Mouse (Mus musculus) neural tube, embryonic 11.5 days (tissue): Measurements from ENCODE around the gene Nmt1. TPM values are rescaled to one million over a fixed set of nuclear protein-coding genes. Genes with fewer than 3 reads are reported as not detected.

ENCODE experiments used
- ATAC-seq: fragments of 200-750 bp; cut with Nextera tagmentation; 2 replicates; pipeline ENCODE4 v1.8.0; 2017; ENCODE audit warnings: moderate number of reproducible peaks, mild to moderate bottlenecking, moderate TSS enrichment, moderate library complexity; ENCODE audit not compliant: insufficient read depth, low FRiP score, low TSS enrichment
- DNase-seq: peaks from one replicate; pipeline ENCODE4 v3.0.0-alpha.2; 2015; ENCODE audit warnings: low spot score
- H3K27ac ChIP-seq: fragments of 300-500 bp; sonication (generic); 2 replicates; pipeline ENCODE4 v1.5.1; 2014; ENCODE audit warnings: low read depth, mild to moderate bottlenecking, low read length
- H3K27me3 ChIP-seq: fragments of 300-500 bp; sonication (generic); 2 replicates; pipeline ENCODE4 v1.6.1; 2014; ENCODE audit warnings: mild to moderate bottlenecking, low read length, mixed read lengths; ENCODE audit not compliant: control insufficient read depth, insufficient read depth
- H3K36me3 ChIP-seq: fragments of 300-500 bp; sonication (generic); 2 replicates; pipeline ENCODE4 v1.6.1; 2014; ENCODE audit warnings: mild to moderate bottlenecking, low read length, moderate library complexity, mixed read lengths; ENCODE audit not compliant: control insufficient read depth, insufficient read depth
- H3K4me1 ChIP-seq: fragments of 300-500 bp; sonication (generic); 2 replicates; pipeline ENCODE4 v1.6.1; 2014; ENCODE audit warnings: low read length, mixed read lengths; ENCODE audit not compliant: control insufficient read depth, insufficient read depth
- H3K4me2 ChIP-seq: fragments of 300-500 bp; sonication (generic); 2 replicates; pipeline ENCODE4 v1.6.1; 2014; ENCODE audit warnings: low read depth, mild to moderate bottlenecking, moderate library complexity
- H3K4me3 ChIP-seq: fragments of 300-500 bp; sonication (generic); 2 replicates; pipeline ENCODE4 v1.5.1; 2014; ENCODE audit warnings: low read depth, low read length
- H3K9ac ChIP-seq: fragments of 300-500 bp; sonication (generic); 2 replicates; pipeline ENCODE4 v1.6.1; 2014; ENCODE audit warnings: mild to moderate bottlenecking, low read length
- H3K9me3 ChIP-seq: fragments of 300-500 bp; sonication (generic); 2 replicates; pipeline ENCODE4 v1.6.1; 2016; ENCODE audit warnings: low read length; ENCODE audit not compliant: control insufficient read depth
- WGBS: fragments of 180-500 bp; shearing (Covaris S2); extraction: QIAGEN DNeasy Blood & Tissue Kit; methylation state at CpG from one replicate; pipeline ENCODE4 v1.1.7; 2014; 5-methylcytosine and 5-hydroxymethylcytosine counted together
- polyA plus RNA-seq: library from polyadenylated mRNA; unstranded; fragments of >200 nt; fragmentation: Nextera tagmentation; extraction: Ambion mirVana; gene quantifications from 2 replicates; pipeline ENCODE4 v1.2.1, GENCODE M21; 2014

Gene Nmt1
- polyA plus RNA-seq, 1 experiment from 2014 or later = 51.5 TPM

GRCm38 (mm10) chr11:103056636-103057035 lies 28.6 kb downstream of the Nmt1 start:
- Histone ChIP-seq H3K9ac (no peak overlapping the region), H3K9me3 (no peaks in the 10 kb centered on the region), H3K27ac (no peak overlapping the region), H3K27me3 (no peaks in the 10 kb centered on the region), H3K4me3 (no peak overlapping the region), H3K36me3 (peaks cover 21% of the 10 kb centered on the region), H3K4me1 (no peaks in the 10 kb centered on the region), H3K4me2 (no peak overlapping the region)
- ATAC-seq (no peak), DNase-seq (no peak)
- WGBS = 97% methylated on average over 7 of the region's 7 CpGs

DNA sequence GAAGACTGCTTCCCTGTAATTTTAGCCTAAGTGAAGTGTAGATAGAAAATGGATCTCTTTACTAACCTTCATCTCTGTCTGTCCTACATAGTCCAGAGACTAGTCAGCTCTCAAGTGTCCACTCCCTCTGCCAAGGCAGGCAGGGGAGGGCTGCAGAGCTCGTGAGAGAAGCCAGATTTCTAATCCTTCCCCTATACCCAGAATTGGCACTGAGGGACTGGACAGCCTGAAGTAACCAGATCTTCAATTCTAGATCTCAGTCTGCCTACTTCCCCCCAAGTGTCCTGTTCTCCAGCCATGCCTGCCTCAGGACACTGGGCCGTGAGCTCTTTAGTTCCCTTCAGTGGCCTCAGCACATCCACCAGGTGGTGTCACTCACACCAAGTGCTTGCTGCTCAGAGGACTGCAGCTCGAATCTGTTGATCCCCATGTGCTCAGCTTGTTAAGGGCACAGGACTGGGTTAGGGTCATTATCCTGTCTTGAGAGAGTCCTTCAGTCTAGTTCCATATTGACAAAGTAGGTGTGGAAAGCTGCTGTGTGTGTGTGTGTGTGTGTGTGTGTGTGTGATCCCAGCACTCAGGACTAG lies 30.6 kb downstream of the Nmt1 start:
- WGBS = 77% methylated on average over 3 of the region's 3 CpGs
- H3K4me1 ChIP-seq = no peaks in the 10 kb centered on the region
- no peaks in the 10 kb centered on the region for H3K27me3 ChIP-seq
- DNase-seq (no peak), ATAC-seq (no peak)
- H3K27ac ChIP-seq = no peak overlapping the region
- H3K9ac ChIP-seq = no peak overlapping the region
- peaks cover 19% of the 10 kb centered on the region for H3K36me3 ChIP-seq
- H3K4me3 ChIP-seq = no peak overlapping the region
- no peak overlapping the region for H3K4me2 ChIP-seq
- H3K9me3 ChIP-seq = no peaks in the 10 kb centered on the region

DNA sequence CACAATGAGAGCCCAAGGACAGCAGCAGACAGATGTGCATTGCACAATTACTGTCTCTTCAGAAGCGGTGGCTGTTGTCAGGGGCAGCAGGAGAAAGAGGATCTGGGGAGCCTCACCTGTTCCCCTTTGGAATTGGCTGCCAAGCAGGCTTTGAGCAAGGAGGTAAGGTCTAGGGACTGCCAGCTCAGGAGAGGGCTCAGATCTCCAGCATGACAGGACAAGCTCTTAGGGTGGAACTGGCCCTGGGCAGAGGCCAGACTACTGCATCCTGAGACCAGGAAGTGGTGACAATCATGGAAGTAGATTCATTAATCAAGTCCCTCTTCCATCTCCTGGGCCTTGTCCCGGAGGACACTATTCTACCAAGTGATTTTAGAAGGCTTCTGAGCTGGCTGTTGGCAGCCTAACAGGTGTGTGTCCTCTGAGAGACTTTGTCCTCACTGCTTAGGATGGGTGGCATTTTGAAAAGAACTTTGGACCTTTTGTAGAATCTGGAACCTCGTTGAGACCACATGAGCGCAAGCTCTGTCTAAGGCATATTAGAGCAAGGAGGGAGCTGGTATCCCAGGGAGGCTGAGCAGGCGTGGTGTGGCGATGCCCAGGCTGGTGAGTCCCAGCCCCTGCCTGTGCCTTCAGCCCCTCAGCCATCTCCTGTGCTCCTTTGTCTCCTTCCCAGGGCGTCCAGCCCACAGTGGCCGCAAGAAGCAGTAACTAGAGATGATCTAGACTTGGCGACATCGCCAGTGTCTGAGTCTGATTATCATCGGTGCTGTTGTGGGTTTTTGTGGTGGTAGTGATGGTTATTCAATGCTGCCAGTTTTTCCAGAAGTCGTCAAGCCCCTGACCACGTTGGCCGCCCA lies 38.4 kb downstream of the Nmt1 start:
- H3K9me3 ChIP-seq = no peaks in the 10 kb centered on the region
- peaks cover 18% of the 10 kb centered on the region for H3K36me3 ChIP-seq
- 96% methylated on average over 14 of the region's 14 CpGs for WGBS
- H3K9ac ChIP-seq = no peak overlapping the region
- no peak overlapping the region for H3K4me2 ChIP-seq
- H3K4me3 ChIP-seq = no peak overlapping the region
- ATAC-seq (no peak), DNase-seq (no peak)
- H3K27ac ChIP-seq = no peak overlapping the region
- no peaks in the 10 kb centered on the region for H3K27me3 ChIP-seq
- H3K4me1 ChIP-seq = no peaks in the 10 kb centered on the region

GRCm38 (mm10) chr11:103067051-103067361 lies 39.0 kb downstream of the Nmt1 start:
- Histone ChIP-seq H3K27ac (no peak overlapping the region), H3K4me1 (no peaks in the 10 kb centered on the region), H3K9me3 (no peaks in the 10 kb centered on the region), H3K36me3 (peaks cover 18% of the 10 kb centered on the region), H3K9ac (no peak overlapping the region), H3K4me2 (no peak overlapping the region), H3K27me3 (no peaks in the 10 kb centered on the region), H3K4me3 (no peak overlapping the region)
- no peak for ATAC-seq
- DNase-seq = no peak
- WGBS = 91% methylated on average over 6 of the region's 6 CpGs

DNA sequence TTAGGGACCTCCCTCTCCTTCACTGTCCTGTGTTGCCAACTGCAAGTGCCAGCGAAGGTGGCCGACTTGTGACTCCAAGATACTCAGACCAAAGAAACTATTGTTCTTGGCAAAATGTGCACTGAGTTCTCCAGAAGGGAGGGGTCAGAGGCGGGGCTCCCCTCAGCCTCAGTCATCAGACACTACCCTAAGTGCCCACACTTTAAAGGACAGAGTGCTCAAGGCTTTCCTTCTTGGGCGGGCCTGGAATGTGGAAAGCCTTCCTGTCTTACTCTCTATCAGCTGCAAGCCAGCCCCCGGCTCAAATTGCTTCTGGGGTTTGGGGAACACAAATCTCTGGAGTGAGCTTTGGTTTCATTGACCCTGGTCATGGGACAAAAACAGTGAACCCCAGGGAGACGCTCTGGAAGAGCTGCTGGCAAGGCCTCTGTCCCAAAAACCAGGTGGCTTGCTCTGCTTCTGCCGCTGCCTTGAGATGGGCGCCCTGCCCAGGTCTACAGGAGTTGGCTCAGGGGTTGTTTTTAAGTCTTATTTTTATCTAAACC lies 39.5 kb downstream of the Nmt1 start:
- Histone ChIP-seq H3K27ac (no peak overlapping the region), H3K36me3 (peaks cover 18% of the 10 kb centered on the region), H3K9me3 (no peaks in the 10 kb centered on the region), H3K4me1 (no peaks in the 10 kb centered on the region), H3K27me3 (no peaks in the 10 kb centered on the region), H3K4me2 (no peak overlapping the region), H3K9ac (no peak overlapping the region), H3K4me3 (no peak overlapping the region)
- WGBS = 81% methylated on average over 8 of the region's 8 CpGs
- DNase-seq (no peak), ATAC-seq (no peak)

- ATAC-seq (no peak), DNase-seq (no peak)
- Histone ChIP-seq H3K9ac (no peak overlapping the region), H3K4me3 (no peak overlapping the region), H3K27me3 (no peaks in the 10 kb centered on the region), H3K36me3 (peaks cover 16% of the 10 kb centered on the region), H3K27ac (no peak overlapping the region), H3K9me3 (no peaks in the 10 kb centered on the region), H3K4me1 (no peaks in the 10 kb centered on the region), H3K4me2 (no peak overlapping the region)
- WGBS = 91% methylated on average over 4 of the region's 4 CpGs
Measured at GRCm38 (mm10) chr11:103068272-103068671, 40.3 kb downstream of the Nmt1 start.

DNA sequence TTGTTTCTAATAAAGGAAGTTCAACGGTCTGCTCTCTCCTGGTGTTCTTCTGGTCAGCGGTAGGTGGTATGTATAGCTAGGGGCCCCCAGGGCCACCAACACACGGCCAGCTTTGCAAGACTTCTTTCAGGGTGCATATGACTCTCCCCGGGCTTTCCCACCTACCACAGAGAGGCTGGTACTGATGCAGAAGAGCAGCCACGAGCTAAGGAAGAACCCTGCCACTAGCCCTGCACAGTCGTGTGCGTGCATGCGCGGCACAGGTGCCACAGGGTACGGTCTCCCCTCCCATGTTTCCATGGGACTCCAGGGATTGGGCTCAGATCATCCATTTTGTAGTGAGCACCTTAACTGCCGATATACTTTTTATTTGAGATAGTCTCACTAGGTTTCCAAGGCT lies 40.9 kb downstream of the Nmt1 start:
- ATAC-seq = no peak
- Histone ChIP-seq H3K27ac (no peak overlapping the region), H3K9me3 (no peaks in the 10 kb centered on the region), H3K4me2 (no peak overlapping the region), H3K36me3 (peaks cover 14% of the 10 kb centered on the region), H3K4me3 (no peak overlapping the region), H3K27me3 (no peaks in the 10 kb centered on the region), H3K9ac (no peak overlapping the region), H3K4me1 (no peaks in the 10 kb centered on the region)
- DNase-seq = no peak
- 95% methylated on average over 11 of the region's 11 CpGs for WGBS

- Histone ChIP-seq H3K4me2 (no peak overlapping the region), H3K4me1 (no peaks in the 10 kb centered on the region), H3K9me3 (no peaks in the 10 kb centered on the region), H3K27me3 (no peaks in the 10 kb centered on the region), H3K36me3 (peaks cover 6% of the 10 kb centered on the region), H3K27ac (no peak overlapping the region), H3K4me3 (no peak overlapping the region), H3K9ac (no peak overlapping the region)
- ATAC-seq (no peak), DNase-seq (no peak)
- WGBS = 100% methylated on average over 2 of the region's 2 CpGs
Measured at GRCm38 (mm10) chr11:103069731-103070130, 41.7 kb downstream of the Nmt1 start.
